Mouse (Mus musculus): ENCODE measurements around the gene Vmn2r40.
"Not testable (repeated sequence)": the region's sequence is repeated elsewhere in the genome, so short reads cannot be mapped to it uniquely, and the experiment has no call there.

DNA sequence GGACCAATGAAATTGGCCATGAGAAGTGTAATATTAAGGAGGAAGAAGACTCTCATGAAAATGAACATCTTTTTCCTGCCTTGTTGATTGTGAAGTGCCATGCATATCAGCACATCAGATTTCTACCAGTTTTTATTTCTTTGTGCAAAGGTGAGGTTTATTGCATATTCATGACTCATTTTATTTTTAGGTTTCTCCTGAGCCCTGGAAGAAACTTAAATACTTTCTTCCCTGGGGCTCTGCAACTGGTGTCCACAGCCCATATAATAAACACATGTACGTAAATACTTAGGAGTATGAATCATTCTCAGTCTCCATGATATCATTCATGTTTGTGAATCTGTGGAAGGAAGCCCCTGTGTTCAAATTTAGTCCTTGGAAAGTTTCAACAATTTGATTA, at the start of gene Vmn2r40:
- not testable (repeated sequence) for TF ChIP-seq CTCF (IDR thresholded peaks at IDR 0.05 in 2 of 3, conservative IDR thresholded peaks at IDR 0.05 in 1 of 3; ENCODE audit: control insufficient read depth in 1 of 3, insufficient read depth in 1 of 3, low read depth in 2 of 3, low read length in 3 of 3, poor library complexity in 1 of 3, severe bottlenecking in 1 of 3); MAX (IDR thresholded peaks at IDR 0.05; ENCODE audit: low read length); POLR2A (IDR thresholded peaks at IDR 0.05; ENCODE audit: control insufficient read depth in 1 of 2, insufficient read depth in 1 of 2, low read depth in 1 of 2, low read length in 2 of 2, poor library complexity in 1 of 2); HCFC1 (IDR thresholded peaks at IDR 0.05; ENCODE audit: low read depth, low read length); CHD2 (IDR thresholded peaks at IDR 0.05; ENCODE audit: low read length); BHLHE40 (IDR thresholded peaks at IDR 0.05; ENCODE audit: borderline replicate concordance, low read depth, low read length); NELFE (IDR thresholded peaks at IDR 0.05; ENCODE audit: low read depth, low read length); TCF12 (IDR thresholded peaks at IDR 0.05; ENCODE audit: low read depth, low read length); MAZ (IDR thresholded peaks at IDR 0.05; ENCODE audit: low read depth, low read length); USF1 (IDR thresholded peaks at IDR 0.05; ENCODE audit: low read depth, low read length); SMC3 (IDR thresholded peaks at IDR 0.05; ENCODE audit: low read depth, low read length); POLR2AphosphoS2 (IDR thresholded peaks at IDR 0.05; ENCODE audit: low read length)
